Mouse (Mus musculus) E14TG2a.4 (cell line): Measurements from ENCODE around the gene Myh7b.

Source experiments
- CTCF ChIP-seq: conservative IDR thresholded peaks from 2 replicates; pipeline ENCODE4 v1.5.1; 2014; ENCODE audit warnings: low read length
- NANOG ChIP-seq: IDR thresholded peaks from 2 replicates; pipeline ENCODE4 v1.6.1; 2014; ENCODE audit warnings: borderline replicate concordance, low read length, mixed read lengths
- POU5F1 ChIP-seq: IDR thresholded peaks from 2 replicates; pipeline ENCODE4 v1.6.1; 2014; ENCODE audit warnings: low read length, borderline replicate concordance

DNA sequence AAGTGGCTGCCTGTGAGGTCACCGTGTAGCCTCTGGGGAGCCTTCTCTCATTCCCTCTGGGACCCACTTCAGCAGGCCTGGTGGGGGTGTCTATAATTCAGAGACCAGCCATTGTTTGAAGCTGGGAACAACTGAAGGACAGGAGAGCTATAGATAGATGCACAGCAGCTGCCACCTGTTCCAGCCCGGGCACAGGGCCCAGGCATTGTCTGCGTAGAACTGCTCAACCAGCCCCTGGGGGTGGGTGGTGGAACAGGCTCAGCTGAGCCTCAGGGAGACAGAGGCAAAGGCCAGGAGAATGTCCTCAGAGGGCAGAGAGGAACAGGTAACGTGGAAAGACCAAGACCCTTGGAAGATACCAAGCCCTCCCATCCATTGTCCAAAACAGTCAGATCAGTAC, 4.7 kb upstream of the Myh7b start:
- TF ChIP-seq CTCF (no peak), POU5F1 (no peak), NANOG (no peak)
